Mouse (Mus musculus) bone marrow macrophage, adult 2 months (primary cell): ENCODE measurements around the gene Prr9.

Source experiments
- CTCF ChIP-seq: IDR thresholded peaks from 2 replicates; pipeline ENCODE4 v1.5.1; 2012; ENCODE audit warnings: low read depth, mild to moderate bottlenecking, low read length, moderate library complexity
- POLR2A ChIP-seq: IDR thresholded peaks from 2 replicates; pipeline ENCODE4 v1.6.1; 2012; ENCODE audit warnings: mild to moderate bottlenecking, low read depth, low read length, borderline replicate concordance

GRCm38 (mm10) chr3:92110790-92111189, 13.0 kb downstream of the Prr9 start:
- TF ChIP-seq CTCF (no peak), POLR2A (no peak)
